Mouse (Mus musculus): ENCODE measurements around the gene Kif28. TPM values are rescaled to one million over a fixed set of nuclear protein-coding genes. Genes with fewer than 3 reads are reported as not detected.

The Kif28 gene
- polyA plus RNA-seq (2015; fragmentation: Nextera tagmentation; extraction: Ambion mirVana) = not detected in 2 replicates

DNA sequence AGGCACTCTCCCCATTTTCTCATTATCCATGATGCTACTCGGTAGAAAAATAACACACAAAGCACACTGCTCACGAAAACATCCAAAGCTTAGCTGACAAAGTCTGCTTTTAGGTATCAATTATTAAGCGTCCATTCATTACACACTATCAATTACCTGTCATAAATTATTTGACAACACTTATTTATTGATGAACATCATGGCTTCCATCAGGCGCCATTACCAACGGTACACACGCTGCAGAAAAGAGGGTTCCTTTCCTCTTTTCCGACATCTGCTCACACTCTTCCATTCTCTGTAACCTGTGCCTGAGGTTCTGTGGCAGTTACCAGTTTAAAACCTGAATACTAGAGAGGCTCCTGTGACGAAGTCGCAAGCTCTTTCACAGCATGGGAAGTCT lies at the start of gene Kif28:
Gene Kif28 (minus strand): TSS at position 101 of the 400 bp plus-strand sequence.
- ATAC-seq (ENCODE audit: low FRiP score, low read depth) = no peak
- Histone ChIP-seq H3K36me3 (peaks cover 58% of the 10 kb centered on the region), H3K27me3 (no peaks in the 10 kb centered on the region), H3K4me2 (replicated peaks) (no peak within 1 kb of the TSS), H3K9me3 (no peaks in the 10 kb centered on the region), H3K4me1 (no peaks in the 10 kb centered on the region), H3K9ac (no peak within 1 kb of the TSS), H3K27ac (no peak within 1 kb of the TSS), H3K4me3 (no peak within 1 kb of the TSS)
- 91% methylated on average over 9 of the region's 9 CpGs for WGBS

DNA sequence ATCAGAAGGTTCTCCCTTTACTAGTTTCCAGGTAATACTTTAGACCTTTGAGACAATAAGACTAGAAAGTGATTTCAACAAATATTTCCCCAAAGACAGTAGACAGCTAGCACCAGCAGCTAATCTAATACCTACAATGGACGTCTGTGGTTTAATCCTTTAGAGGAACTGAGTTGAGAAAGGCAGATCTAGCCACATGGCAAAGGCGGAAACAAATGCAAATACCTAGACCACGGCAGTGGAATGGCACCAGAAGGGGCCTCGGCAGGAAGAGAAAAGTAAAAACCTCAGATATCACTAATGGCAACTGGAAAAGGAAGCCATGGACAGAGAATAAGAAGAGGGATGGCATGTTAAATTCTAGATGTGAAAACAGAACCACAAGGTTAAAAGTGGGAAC lies 42.2 kb upstream of the Kif28 start:
- no peaks in the 10 kb centered on the region for H3K4me1 ChIP-seq
- H3K4me3 ChIP-seq = no peak overlapping the region
- no peaks in the 10 kb centered on the region for H3K9me3 ChIP-seq
- WGBS = 85% methylated on average over 4 of the region's 4 CpGs
- H3K27ac ChIP-seq = no peak overlapping the region
- no peaks in the 10 kb centered on the region for H3K27me3 ChIP-seq
- H3K36me3 ChIP-seq = peaks cover 85% of the 10 kb centered on the region
- H3K9ac ChIP-seq = no peak overlapping the region
- H3K4me2 ChIP-seq (replicated peaks) = no peak overlapping the region
- ATAC-seq (ENCODE audit: low FRiP score, low read depth) = no peak

DNA sequence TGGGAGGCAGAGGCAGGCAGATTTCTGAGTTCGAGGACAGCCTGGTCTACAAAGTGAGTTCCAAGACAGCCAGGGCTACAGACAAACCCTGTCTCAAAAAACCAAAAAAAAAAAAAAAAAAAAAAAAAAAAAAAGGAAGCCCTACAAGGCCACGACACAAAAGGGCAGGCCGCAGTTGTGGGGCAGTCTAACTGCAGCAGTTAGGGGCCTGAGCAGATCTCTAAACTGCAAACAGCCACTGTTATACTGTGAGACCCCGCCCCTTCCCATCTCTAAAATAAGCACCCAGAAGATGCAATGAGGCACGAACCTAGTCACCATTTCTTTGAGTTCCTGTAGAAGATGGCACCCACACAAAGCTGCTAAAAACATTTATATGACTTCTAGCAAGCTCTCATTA lies 40.4 kb upstream of the Kif28 start:
- H3K4me3 ChIP-seq = no peak overlapping the region
- WGBS = 92% methylated on average over 5 of the region's 5 CpGs
- no peak overlapping the region for H3K4me2 ChIP-seq (replicated peaks)
- no peak overlapping the region for H3K9ac ChIP-seq
- ATAC-seq (ENCODE audit: low FRiP score, low read depth) = no peak
- no peaks in the 10 kb centered on the region for H3K9me3 ChIP-seq
- H3K4me1 ChIP-seq = no peaks in the 10 kb centered on the region
- H3K36me3 ChIP-seq = peaks cover 79% of the 10 kb centered on the region
- H3K27me3 ChIP-seq = no peaks in the 10 kb centered on the region
- H3K27ac ChIP-seq = no peak overlapping the region

DNA sequence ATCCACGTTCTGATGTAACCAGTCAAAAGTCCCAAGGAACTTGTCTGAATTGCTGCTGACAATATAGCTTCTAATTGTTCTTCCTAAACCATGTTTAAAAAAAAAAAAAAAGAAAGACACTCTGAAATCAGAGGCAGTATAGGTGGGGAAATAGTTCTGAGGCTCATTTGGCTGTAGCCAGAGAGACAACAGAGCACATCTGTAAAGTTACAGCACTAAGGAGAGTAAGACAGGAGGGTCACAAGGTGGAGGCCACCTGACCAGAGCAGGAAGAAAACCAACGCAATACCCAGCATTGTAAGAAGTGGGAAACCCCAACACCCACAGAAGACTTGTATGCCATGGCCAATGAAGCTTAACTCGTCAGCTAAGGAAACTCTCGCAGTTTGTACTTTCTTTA lies 39.0 kb upstream of the Kif28 start:
- H3K4me1 ChIP-seq = no peaks in the 10 kb centered on the region
- H3K36me3 ChIP-seq = peaks cover 79% of the 10 kb centered on the region
- H3K4me2 ChIP-seq (replicated peaks) = no peak overlapping the region
- no peak overlapping the region for H3K9ac ChIP-seq
- H3K4me3 ChIP-seq = no peak overlapping the region
- no peaks in the 10 kb centered on the region for H3K9me3 ChIP-seq
- WGBS = 86% methylated on average over 4 of the region's 4 CpGs
- no peak overlapping the region for H3K27ac ChIP-seq
- H3K27me3 ChIP-seq = no peaks in the 10 kb centered on the region
- ATAC-seq (ENCODE audit: low FRiP score, low read depth) = no peak

DNA sequence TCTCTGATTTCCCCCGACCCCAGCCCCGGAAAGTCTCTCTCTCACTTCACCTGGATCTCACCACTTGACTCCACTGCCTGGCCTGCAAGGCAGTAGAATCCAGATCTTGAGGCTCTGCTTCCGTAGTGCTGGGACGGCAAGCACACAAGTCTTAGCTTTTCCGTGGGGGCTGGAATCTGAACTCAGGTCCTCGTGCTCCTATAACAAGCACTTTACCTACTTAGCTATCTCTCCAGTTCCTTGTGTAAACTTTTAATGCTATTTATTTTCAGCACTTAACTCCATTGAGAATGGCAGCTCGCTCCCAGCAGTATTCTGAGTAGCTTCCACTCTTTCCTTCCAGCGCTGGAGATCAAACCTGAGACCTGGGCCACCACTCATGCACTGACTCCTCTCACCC lies 31.8 kb upstream of the Kif28 start:
- 96% methylated on average over 8 of the region's 8 CpGs for WGBS
- ATAC-seq (ENCODE audit: low FRiP score, low read depth) = no peak
- Histone ChIP-seq H3K4me3 (no peak overlapping the region), H3K36me3 (peaks cover 79% of the 10 kb centered on the region), H3K9me3 (no peaks in the 10 kb centered on the region), H3K27ac (no peak overlapping the region), H3K4me1 (no peaks in the 10 kb centered on the region), H3K27me3 (no peaks in the 10 kb centered on the region), H3K4me2 (replicated peaks) (no peak overlapping the region), H3K9ac (no peak overlapping the region)

DNA sequence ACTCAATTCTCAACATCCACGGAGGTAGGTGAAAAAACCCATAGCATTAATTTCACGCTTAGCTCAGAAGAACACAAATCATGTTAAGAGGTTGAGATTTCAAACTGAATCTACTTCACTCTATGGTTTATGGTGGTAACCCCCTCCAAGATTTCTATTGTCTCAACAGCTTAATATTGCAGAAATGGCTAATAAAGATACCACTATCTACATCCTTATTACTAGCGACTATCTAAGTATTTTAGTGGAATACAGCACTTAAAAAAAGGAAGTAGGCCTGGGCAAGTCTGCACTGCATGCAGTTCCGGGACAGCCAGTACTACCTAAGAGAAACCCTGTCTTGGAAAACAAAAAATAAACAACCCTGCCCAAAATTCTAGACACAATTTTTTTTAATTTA lies 15.5 kb upstream of the Kif28 start:
- ATAC-seq (ENCODE audit: low FRiP score, low read depth) = no peak
- H3K4me1 ChIP-seq = no peaks in the 10 kb centered on the region
- H3K9ac ChIP-seq = no peak overlapping the region
- no peak overlapping the region for H3K27ac ChIP-seq
- H3K9me3 ChIP-seq = no peaks in the 10 kb centered on the region
- no peaks in the 10 kb centered on the region for H3K27me3 ChIP-seq
- H3K4me3 ChIP-seq = no peak overlapping the region
- no peak overlapping the region for H3K4me2 ChIP-seq (replicated peaks)
- 90% methylated on average over 4 of the region's 4 CpGs for WGBS
- H3K36me3 ChIP-seq = peaks cover 82% of the 10 kb centered on the region

DNA sequence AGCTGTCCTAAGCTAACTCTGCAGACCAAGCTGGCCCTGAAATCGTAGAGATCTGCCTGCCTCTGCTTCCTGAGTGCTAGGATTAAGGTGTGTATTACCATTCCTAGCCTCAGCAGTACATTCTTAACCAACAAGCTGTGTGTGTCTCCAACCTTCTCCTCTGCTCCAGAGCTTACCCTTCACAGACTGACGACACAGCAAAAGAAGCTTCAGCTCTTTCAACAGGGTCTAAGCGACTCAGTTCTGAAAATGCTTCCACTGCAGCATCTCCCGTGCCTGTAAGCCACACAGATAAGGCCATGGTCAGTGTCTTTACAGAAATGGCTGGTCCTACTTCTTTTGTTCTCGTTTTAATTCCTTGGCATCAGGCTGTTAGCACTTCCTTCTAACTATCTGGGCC lies 15.0 kb upstream of the Kif28 start:
- ATAC-seq (ENCODE audit: low FRiP score, low read depth) = no peak
- H3K9me3 ChIP-seq = no peaks in the 10 kb centered on the region

DNA sequence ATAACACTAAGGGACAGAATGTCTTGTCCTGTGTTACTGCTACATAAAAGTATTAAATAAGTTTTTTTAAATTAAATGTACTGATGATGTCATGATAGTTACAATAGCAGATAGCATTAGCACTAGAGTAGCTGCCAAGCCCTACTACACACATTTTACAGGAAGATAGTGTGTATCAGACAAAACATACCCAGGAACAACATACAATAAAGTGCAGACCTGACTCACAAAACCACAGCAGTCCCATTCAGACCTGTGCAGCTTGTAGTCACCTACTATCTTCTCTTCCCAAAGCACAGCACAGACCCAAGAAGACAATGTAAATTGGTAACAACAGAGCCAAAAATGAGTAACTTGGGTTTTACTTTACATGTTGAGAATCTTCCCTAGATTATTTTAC lies 11.4 kb upstream of the Kif28 start:
- peaks cover 79% of the 10 kb centered on the region for H3K36me3 ChIP-seq
- no peak overlapping the region for H3K4me2 ChIP-seq (replicated peaks)
- H3K27me3 ChIP-seq = no peaks in the 10 kb centered on the region
- no peaks in the 10 kb centered on the region for H3K4me1 ChIP-seq
- no peak overlapping the region for H3K27ac ChIP-seq
- no peak overlapping the region for H3K4me3 ChIP-seq
- no peak for ATAC-seq (ENCODE audit: low FRiP score, low read depth)
- no peaks in the 10 kb centered on the region for H3K9me3 ChIP-seq
- no peak overlapping the region for H3K9ac ChIP-seq

More for the DNA sequence above, 15.0 kb upstream of the Kif28 start:
- Histone ChIP-seq H3K4me2 (replicated peaks) (no peak overlapping the region), H3K4me3 (no peak overlapping the region), H3K36me3 (peaks cover 83% of the 10 kb centered on the region), H3K4me1 (no peaks in the 10 kb centered on the region), H3K27ac (no peak overlapping the region), H3K27me3 (no peaks in the 10 kb centered on the region), H3K9ac (no peak overlapping the region)
- WGBS = 95% methylated on average over 5 of the region's 5 CpGs

DNA sequence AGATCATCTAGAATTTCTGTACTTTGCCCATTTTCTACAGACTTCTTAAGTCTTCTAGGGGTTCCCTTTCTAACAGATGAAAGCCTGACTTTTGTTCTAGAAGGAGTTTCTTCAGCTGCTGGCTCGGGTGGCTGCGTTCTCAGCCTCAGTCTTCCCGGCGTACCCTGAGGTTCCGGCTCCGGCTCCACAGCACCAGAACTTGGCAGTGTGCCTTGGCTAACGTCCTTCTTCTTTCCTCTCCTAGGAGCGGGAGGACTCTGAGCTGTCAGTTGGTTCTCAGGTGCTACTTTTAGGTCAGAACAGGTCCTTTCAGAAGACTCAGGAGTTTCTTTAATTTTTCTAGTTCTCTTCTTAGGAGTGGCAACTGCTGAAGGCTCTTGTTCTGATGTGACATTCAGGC lies 7.9 kb upstream of the Kif28 start:
- Histone ChIP-seq H3K9me3 (no peaks in the 10 kb centered on the region), H3K4me1 (no peaks in the 10 kb centered on the region), H3K27me3 (no peaks in the 10 kb centered on the region), H3K4me3 (no peak overlapping the region), H3K36me3 (peaks cover 73% of the 10 kb centered on the region), H3K9ac (no peak overlapping the region), H3K4me2 (replicated peaks) (no peak overlapping the region), H3K27ac (no peak overlapping the region)
- WGBS = 92% methylated on average over 8 of the region's 8 CpGs
- no peak for ATAC-seq (ENCODE audit: low FRiP score, low read depth)

DNA sequence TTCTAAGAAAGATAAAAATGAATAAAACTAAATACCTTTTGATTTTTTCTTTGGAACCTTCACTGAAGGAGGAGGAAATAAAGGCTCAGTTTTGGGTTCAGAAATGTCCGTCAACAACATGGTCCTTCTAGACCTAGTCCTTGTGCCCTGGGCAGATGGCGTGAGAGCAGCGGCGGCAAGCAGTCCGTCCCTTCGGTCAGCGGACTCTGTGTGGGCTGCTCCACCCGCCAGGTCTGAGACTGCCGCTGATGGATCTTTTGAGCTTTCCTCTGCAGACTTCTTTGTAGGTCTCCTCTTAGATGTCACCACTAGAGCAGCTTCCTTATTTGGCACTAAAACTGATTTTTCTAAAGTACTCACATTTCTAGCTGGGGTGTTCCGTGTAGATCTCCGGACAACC lies 7.2 kb upstream of the Kif28 start:
- Histone ChIP-seq H3K4me1 (no peaks in the 10 kb centered on the region), H3K4me2 (replicated peaks) (no peak overlapping the region), H3K27ac (no peak overlapping the region), H3K4me3 (no peak overlapping the region), H3K9me3 (no peaks in the 10 kb centered on the region), H3K36me3 (peaks cover 74% of the 10 kb centered on the region), H3K9ac (no peak overlapping the region), H3K27me3 (no peaks in the 10 kb centered on the region)
- ATAC-seq (ENCODE audit: low FRiP score, low read depth) = no peak
- 96% methylated on average over 11 of the region's 11 CpGs for WGBS

DNA sequence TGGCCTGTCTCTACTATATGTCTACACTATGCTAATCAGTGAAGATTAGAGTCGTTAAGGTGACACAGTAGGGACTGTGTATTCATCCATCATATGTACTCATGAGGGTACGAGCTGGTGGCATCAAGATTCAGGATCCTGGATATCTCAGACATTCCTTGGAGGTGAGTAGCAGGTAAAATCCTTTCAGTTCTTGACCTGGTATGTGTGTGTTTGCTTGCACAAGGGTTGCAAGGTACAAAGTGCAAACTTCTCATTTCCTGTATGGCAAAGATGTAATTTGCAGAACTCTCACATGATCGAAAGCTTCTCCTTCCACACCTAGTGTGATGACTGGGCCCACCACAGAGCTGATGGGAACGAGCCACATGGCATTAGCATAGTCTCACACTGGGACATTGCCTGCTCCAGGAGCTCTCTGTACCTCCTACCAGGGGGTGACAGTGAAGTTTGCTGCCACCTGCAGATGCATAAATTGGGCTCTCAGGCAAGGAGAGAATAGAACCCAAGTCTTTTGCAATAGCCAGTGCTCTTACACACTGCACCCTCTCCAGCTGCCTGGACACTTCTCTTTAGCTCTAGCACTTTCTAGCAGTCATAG lies 1.4 kb downstream of the Kif28 start:
- no peak overlapping the region for H3K9ac ChIP-seq
- no peak overlapping the region for H3K27ac ChIP-seq
- peaks cover 52% of the 10 kb centered on the region for H3K36me3 ChIP-seq
- H3K9me3 ChIP-seq = no peaks in the 10 kb centered on the region
- ATAC-seq (ENCODE audit: low FRiP score, low read depth) = no peak
- 76% methylated on average over 4 of the region's 4 CpGs for WGBS
- no peaks in the 10 kb centered on the region for H3K27me3 ChIP-seq
- no peak overlapping the region for H3K4me2 ChIP-seq (replicated peaks)
- no peaks in the 10 kb centered on the region for H3K4me1 ChIP-seq
- H3K4me3 ChIP-seq = no peak overlapping the region

DNA sequence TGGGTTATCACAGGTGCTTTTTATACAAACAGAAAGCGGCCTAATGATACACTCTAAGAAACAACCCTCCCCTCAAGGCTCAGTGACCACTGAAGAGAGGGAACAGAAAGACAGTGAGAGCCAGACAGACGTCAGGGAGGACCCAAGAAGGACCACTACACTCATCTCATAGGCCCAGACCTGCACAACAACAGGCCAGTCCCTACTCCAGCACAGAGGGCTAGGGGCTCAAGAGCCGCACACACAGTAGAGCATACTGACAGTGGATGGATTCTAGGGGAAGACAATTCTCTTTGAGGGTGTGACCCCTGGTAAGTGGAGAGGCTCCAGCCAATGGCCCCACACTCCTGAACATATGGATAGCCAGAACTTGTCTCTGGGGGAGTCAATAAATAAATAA lies 8.6 kb downstream of the Kif28 start:
- ATAC-seq (ENCODE audit: low FRiP score, low read depth) = no peak
- WGBS = 91% methylated on average over 3 of the region's 3 CpGs

More for the DNA sequence above, 8.6 kb downstream of the Kif28 start:
- Histone ChIP-seq H3K4me3 (no peak overlapping the region), H3K27me3 (no peaks in the 10 kb centered on the region), H3K4me2 (replicated peaks) (no peak overlapping the region), H3K36me3 (no peaks in the 10 kb centered on the region), H3K9ac (no peak overlapping the region), H3K27ac (no peak overlapping the region), H3K9me3 (no peaks in the 10 kb centered on the region), H3K4me1 (no peaks in the 10 kb centered on the region)
